Mouse (Mus musculus) inflammation-experienced regulatory T-cells, adult 6 months (primary cell): Measurements from ENCODE around the gene Papln. TPM values are rescaled to one million over a fixed set of nuclear protein-coding genes. Genes with fewer than 3 reads are reported as not detected.

ENCODE experiments used
- ATAC-seq: one replicate; pipeline ENCODE4 v1.8.0; 2017
- polyA plus RNA-seq, 3 experiments: library from polyadenylated mRNA; unstranded; fragments of 100-300 nt; shearing (Covaris generic); gene quantifications; one replicate each; pipeline ENCODE4 v1.2.1; 2017

Gene Papln
- polyA plus RNA-seq: not detected

DNA sequence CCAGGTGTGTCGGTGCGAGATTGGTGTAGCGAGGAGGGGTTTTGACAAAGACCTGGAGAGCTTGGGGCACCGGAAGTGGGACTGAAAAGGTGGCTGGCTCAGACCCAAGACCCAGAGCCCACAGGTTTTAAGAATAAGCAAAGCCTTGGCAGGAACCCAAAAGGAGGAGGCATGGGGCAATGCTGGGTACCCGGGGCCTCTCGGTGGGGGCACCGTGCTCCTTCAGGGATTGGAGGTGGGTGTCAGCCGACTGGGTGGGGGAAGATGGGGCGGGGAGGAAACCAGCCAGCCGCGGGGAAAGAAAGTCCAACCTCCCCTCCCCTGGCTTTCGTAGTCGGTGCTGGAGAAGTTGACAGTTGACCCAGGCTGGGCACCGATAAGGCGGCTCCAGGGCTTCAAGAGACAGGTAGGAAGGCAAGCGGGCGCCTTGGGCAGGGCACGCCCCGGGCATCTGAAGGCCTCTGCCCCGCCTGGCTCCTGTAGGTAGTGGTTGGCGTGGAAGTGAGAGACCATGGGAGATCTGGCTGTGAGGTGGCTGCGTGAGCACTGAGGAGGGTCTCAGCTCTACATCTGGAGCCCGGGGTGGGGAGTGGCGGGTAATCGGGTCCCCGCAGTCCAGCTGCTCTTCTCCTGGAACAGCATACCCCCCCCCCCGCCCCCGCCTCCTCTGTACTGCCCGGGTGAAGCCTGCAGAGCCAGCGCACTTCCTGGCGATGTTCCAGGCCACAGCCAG lies at the start of gene Papln:
Gene Papln, plus strand, starts transcription at position 324 of the 733 bp plus-strand sequence.
- ATAC-seq: no peak

DNA sequence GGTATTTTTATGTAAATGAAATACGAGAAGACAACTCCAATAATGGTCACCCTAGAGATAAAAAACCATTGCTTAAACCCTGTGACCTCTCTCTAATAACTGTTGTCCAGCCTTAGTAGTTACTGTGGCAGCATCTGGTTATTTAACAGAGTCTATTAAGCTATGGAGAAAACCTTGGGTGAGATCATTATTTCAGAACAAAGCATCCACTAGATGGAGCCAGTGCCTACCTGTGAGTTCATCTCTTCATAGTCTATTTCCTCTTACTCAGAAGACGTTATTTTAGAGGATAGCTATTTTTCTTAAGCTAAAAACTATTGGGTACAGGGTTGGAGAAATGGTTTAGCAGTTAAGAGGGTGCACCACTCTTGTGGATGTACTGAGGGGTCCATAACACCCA lies 49.7 kb upstream of the Papln start:
- ATAC-seq: no peak

DNA sequence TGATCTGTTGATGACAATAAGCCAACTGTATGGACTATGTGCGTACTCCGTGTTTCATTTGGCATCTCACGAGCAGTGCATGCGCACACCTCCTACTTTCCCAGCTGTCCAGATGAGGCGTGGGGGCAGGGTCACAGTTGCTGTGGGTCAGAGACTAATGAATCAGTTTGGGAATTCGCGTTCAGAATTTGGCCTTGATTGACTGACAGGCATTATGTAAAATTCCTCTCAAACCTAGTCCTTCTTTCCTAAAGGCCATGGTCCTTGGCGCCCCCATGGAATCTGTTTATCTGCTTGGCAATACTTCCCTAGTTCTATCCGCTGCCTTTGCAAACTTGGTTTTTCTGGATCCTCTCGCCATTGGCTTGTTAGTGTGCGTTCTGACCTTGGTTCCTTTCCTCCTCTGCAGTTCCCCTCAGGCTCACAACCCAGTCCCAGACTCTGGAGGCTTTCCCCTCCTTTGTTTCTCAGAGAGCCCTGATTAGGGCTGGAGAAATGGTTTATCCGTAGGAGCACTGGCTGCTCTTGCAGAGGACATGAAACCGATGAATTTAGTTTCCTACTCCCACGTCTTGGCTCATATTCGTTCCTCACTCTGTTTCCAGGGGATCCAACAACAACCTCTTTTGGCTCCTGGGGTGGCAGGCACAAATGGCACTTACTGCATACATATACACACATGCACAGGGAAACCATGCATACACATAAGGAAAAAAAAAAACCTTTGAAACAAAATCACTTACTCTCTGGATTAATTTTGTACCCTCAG lies 46.8 kb upstream of the Papln start:
- ATAC-seq: no peak

DNA sequence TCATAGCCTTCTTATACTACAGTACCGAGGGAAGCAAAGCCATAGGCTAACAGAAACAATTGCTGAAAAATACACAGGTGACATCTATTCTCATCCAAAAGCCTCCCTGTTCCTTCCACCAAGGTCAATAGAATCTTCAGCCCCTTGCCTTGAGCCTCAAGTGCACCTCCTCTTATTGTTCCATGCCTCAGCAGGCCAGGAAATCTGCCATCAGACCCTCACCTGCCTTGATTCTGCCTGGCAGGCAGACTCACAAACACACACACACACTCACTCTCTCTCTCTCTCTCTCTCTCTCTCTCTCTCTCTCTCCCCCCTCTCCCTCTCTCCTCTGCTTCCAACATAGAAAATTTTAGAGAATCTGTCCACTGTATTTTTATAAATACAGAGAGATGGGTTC lies 44.0 kb upstream of the Papln start:
- no peak for ATAC-seq

DNA sequence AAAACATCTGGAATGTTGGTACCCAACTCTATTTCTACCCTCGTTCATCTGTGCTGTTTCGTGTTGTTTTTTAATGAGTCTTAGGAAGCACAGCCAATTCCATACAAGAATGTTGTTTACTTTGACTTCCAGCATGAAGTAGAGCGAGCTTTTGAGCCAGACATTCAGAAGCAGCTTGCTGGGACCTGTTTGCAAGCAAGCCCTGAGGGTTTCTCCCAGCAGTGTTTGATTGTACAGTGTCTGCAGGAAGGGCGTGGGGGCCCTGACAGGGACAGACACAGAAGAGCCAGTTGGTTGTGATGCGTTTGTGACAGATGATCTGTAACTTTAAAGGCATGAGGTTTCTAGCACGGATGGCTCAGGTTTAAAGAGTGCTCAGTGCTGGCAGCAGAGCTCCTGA lies 42.2 kb upstream of the Papln start:
- ATAC-seq: no peak

DNA sequence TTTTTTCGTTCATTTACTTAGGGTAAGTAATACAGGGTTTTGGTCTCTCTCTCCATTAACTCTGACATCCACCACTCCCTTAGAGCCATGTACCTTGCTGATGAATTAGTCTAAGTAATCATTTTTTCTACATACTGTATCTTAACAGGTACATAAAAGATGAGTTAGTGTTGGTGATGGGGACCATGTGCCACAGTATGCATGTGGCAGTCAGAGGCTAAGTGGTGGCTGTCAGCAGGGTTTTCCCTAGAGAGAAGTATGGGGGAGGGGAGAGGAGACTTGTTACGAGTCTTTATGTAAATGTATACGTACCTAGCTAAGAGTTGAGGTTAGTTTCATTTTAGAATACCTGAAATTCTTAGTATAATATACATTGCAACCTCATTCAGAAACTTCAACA lies 40.4 kb upstream of the Papln start:
- no peak for ATAC-seq

DNA sequence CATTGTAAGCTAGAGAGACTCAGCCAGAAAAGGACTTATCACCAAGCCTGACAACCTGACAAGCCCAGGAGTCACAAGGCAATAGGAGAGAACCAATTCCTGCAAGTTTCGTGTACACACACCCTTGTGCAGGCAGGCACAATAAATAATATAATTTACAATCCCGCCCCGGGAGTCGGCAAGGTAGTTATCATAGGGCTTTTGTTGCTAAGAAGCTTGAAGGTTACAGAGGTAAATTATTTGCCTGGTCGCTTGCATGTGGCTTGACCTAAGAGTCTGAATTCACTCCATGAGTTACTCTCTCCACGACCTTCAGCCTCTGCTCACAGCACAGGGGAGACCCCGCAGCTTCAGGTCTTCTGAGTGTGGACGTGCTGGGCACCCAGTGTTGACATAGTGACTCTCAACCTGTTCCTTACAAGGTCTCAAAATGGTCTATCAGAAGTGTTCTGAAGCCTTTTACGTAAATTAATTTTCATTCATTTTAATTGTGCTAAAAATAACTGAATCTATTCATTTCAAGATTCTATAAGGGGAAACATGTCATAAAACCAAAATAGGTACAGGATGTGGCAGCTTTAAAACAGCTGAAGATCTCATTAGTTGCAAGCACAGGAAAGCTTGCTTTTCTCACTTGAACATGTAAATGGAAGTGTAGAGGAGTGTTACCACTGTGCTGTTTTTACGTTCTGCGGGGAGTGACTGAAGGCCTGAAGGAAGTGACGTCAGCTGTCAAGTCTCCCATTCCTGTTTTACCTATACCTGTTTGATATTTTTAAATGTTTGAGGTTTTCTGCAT lies 36.7 kb upstream of the Papln start:
- no peak for ATAC-seq

DNA sequence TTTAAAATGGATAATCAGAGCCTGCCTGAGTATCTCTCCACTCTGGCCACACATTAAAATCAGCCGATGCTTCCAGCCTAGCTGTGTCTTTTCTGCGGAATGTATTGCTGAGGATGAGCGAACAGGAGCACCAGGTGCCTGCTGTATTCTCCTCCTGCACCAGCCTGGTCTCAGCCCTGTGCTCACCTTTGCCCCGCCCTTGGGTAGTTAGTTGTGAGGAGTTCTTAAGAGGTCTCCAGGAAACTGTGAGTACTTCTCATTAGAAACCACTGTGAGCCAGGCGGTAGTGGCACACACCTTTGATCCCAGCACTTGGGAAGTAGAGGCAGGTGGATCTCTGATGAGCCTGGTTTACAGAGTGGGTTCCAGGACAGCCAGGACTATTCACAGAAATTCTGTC lies 31.2 kb upstream of the Papln start:
- no peak for ATAC-seq

DNA sequence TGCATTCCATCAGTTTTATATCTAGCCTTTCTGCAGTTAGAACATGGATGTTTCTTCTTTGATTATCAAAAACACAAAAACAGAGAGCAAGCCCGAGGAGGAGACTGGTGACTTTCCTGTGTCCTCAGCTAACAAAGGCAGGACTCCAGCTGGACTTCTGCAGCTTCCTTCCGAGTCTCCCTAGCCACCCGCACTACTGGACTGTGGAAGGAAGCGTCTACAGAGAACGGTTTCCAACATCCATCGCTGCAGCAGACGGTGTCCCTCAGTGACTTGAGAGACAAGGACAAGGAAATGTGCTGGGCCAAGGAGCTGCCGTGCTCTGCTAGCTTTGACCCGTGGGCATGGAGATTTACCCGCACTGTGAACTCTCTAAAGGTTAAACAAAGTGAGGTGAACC lies 29.4 kb upstream of the Papln start:
- ATAC-seq: no peak

DNA sequence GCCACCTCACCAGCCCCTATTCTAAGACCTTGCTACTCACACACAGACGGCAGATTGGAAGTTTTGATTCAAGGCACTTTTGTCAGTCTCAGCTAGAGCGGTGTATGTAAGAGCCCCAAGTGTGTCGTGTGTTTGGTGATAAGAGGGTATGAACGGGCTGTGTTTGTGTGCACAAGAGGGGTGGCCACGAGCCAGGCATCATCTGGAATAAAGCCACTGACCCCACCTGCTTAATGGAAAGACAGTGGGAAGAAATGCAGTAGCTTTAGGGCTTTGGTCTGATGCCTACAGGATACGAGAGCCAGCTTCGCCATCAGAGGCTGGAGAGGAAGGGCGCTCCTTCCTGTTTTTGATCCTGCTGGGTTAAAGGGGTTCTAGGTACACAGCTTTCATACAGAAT lies 27.2 kb upstream of the Papln start:
- ATAC-seq: no peak

DNA sequence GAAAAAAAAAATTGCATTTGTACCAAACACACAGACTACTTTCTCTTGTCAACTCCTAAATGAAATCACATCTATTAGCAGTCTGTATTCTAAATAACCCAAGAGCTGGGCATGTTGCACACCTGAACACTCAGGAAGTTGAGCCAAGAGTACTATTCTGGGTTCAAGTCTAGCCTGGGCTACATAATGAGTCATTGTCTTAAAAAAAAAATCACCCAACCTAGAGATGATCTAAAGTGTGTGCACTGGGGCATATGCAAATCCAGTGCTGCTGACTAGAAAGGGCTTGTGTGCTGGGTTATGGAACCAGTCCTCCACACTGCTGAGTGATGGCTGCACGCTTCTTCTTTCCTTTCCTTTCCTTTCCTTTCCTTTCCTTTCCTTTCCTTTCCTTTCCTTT lies 24.8 kb upstream of the Papln start:
- no peak for ATAC-seq

DNA sequence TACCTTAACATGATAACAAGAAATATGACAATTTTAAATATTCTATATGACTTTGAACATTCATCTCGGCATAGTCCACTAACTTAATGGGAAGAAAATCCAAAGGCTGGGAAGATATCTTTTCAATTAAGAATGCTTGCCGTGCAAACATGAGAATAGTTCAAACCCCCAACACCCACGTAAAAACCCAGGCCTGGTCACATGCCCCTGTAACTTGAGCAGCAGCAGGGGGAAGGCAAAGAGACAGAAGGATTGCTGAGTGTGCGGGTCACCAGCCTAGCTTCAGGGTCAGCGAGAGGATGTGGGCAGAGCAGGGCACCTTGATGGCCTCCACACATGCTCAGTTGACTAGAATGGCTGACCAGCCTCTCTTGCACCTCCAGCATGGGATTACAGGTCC lies 21.7 kb upstream of the Papln start:
- no peak for ATAC-seq

DNA sequence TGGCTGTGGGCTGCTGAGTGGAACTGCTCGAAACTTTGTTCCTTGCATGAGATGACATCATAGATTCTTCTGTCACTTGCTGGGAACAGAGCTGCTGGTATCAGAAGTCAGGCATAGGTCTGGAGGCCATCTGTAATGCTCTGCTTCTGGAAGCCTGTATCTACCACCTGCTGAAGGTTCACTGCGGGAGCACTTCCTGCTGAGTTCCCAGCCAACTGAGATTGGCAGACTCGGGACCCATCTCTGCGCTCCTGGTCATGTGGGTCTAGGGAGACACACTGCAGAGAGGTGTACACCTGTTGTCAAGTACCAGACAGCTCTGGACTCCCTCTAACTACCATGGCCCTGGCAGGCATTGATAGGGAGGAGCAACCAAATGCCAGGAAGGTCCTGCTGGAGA lies 20.6 kb upstream of the Papln start:
- no peak for ATAC-seq

DNA sequence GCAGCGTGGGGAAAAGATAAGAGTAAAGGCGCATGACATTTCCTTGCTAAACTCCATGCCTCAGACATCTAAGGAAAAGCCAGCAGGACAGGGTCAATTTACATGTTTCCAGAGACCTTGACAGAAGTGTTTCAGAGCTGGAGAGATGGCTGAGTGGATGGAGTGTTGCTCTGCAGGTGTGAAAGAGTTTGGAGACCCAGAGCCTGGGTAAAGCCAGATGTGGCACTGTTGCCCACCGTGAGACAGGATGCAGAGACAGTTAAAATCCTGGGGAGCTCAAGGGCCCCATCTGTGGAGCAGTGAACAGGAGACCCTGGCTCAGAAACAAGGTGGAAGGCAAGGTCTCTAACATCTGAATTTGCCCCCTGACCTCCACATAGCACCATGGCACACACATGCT lies 19.7 kb upstream of the Papln start:
- ATAC-seq: no peak

DNA sequence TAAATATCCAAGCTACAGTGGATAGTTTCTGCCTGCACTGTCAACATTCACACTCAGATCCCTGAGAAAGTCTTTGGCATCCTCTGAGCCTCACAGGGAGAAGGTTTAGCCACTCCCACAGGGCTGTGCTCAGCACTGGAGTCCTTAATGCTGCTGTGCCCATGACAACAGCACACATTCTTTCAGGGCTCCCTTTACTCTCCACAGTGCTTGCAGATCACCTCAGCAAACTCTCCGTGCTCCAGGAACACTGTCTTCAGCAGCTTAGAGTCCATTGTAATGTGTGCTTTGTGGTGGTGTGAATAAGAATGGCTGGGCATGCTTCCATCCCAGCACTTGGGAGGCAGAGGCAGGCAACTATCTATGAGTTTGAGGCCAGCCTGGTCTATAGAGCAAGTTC lies 14.2 kb upstream of the Papln start:
- ATAC-seq: no peak

DNA sequence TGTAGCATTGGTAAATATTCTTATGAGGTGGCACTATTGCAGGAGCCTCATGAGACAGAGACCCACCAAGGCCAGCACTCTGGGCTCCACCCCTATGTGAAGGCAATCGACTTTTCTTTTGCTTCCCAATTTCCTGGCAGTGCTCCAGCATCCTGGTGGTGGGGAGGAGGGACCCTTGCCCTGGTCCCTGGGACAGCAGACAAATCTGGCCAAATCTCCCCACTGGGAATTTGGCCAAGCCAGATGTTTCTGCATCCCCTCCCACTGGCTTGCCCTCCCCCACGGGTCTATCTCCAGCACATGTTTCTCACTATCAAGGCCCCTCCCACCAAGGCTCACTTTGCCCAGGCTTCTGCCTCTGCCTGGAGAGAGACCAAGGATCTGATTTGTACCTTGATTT lies 10.9 kb upstream of the Papln start:
- ATAC-seq: no peak

DNA sequence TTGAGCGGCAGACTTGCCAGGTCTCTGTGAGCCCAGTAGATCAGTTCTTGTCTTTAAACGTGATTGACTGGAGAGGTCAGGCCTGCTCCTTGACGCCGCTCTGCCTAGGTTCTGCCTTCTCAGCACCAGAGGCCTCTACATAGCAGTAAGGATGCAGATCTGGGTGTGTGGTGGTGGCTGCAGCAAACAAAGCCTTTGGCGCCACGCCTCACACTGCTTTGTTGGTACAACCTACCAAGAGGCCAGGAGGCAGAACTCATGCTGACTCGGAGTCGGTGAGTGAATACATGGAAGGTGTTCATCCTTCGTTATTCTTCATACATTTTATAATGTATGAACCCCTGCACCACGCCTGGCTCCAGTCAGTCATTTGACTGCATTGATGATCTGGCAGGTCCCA lies 4.7 kb upstream of the Papln start:
- no peak for ATAC-seq

DNA sequence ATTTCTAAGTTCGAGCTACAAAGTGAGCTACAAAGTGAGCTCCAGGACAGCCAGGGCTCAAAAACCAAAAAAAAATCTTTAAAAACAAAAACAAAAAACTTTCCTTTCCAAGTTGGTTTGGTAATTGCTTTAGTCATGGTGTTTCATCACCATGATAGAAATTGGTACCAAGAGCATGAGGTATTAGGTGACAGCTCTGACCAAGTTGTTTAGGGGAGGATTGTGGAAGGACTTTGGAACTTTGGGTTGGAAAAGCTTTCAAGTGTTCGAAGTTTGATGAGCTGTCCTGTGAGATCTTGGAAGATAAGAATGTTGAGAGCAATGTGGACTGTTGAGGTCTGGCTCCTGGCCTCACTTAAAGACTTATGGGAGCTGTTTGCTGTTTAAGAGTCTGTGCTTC lies 3.2 kb upstream of the Papln start:
- no peak for ATAC-seq

DNA sequence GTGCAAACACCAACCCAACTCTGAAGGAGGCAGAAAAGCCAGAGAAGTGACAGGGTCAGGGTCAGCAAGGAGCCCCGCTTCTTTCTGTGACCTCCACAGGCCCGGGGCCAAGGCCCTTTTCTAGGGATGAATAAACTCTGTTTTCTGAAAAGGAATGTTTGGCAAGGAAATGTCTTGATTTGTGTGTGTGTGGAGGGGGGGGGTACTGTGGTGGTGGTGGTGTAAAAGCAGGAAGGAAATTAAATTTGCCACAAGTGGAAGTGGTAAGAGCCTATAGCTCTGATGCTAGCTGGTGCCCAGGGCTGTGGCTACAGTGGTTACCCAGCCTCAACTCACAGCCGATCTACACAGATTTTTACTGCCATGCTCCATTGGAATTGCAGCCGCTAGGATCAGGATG lies 728 bp upstream of the Papln start:
- ATAC-seq: peak; percentile 63

DNA sequence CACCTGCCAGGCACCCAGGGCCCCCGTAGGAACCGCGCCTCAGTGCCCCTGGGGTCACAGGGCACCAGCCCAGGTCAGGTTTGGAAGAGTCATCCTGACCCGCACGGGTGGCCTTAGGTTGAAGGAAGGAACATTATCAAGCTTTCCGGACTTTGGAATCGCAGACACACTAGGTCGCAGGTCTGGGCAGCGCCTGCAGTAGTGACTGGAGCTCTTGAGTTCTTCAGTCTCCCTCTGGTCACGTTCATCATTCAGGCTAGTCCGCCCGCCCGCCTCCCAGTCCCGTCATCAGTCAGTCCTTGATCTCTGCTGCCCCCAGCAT lies 571 bp downstream of the Papln start:
- no peak for ATAC-seq

DNA sequence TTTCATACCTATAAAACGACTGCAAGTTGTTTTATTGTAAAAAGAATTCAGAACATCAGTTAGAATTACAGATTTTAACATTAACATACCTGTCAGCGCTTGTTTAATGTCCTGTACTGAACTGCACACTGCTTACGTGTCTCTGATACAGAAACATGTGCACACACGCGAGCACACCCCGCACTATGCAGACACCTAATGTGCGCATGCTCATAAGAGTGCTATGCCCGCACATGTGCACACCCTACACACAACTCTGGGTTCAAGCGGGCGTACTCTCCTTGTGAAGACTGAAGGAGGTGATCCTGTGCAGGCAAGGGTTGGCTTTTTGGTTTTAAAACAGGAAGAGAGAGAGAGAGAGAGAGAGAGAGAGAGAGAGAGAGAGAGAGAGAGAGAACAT lies 1.1 kb downstream of the Papln start:
- ATAC-seq: no peak

DNA sequence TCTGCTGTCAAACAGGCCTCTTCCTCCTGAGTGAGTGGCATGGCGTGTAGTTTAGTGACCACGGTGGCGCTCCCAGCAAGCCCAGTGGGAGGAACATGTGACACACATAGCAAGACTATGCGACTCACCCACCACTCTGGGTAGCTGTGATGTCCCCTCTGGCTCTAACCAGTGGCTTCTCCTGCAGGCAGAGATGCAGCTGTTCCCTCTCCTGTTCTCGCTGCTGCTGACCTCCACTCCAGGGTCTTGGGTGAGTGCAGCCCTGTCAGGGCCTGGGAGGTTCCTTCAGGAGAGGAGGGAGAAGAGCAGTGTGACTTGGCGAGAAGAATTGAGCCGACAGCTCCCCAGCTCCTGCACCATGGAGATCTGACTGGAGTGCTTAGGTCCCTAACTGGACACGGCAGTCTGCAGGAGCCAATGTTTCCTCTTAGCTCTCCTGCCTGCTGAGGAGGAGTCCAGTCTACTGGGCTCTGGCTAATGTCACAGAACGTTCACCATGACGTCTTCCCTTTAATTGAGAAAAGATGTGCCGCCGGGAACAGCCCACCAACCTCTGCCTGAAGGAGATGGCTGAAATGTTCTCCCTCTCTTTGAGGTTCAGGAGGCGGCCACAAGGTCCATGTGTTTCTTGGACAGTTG lies 2.6 kb downstream of the Papln start:
- ATAC-seq: no peak

DNA sequence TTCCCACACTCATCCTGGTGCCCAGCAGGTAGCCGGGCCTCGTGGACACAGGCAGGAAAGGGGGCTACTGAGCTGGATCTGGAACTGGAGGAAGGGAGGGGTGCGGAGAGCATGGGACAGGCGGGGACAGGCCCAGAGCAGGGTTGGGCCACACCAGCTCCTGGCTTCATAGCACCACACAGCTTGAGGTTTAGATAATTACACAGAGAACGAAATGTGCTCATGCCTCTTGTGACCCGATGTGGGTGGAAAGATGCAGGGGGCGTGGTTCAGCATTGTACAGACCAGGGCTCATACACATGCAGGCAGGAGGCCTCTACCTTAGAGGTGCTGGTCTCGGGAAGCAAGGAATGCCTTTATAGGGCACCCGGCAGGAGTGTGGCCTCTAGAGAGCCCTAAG lies 4.4 kb downstream of the Papln start:
- ATAC-seq: no peak
